Mouse (Mus musculus) lung, postnatal 36 days (tissue): ENCODE measurements around the gene Slc22a20.

Source experiments
- DNase-seq: peaks from one replicate; pipeline ENCODE4 v3.0.0; 2022; ENCODE audit warnings: mixed read lengths

Gene Slc22a20

DNA sequence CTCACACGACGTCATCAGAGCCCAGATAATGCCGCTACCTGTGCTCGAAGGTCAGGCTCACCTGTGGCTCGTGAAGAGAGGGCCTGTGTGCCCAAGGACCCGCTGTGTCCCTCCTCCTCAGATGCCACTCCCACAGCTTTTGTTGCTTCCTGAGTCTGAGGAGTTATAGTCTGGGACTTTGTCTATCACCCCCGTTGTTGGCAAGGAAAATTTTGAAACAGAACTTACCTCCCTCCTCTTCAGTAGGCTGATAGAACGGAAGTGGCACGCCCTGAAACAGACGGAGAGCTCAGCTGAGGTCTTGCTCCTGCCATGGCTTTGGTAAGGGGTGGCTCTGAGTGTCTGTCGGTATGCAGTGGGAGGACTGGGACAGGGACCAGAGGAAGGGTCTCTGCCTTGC, 35.7 kb downstream of the Slc22a20 start:
- no peak for DNase-seq

- DNase-seq = peak; percentile 53
Measured at GRCm38 (mm10) chr19:5945891-5946290, 40.1 kb downstream of the Slc22a20 start.

DNA sequence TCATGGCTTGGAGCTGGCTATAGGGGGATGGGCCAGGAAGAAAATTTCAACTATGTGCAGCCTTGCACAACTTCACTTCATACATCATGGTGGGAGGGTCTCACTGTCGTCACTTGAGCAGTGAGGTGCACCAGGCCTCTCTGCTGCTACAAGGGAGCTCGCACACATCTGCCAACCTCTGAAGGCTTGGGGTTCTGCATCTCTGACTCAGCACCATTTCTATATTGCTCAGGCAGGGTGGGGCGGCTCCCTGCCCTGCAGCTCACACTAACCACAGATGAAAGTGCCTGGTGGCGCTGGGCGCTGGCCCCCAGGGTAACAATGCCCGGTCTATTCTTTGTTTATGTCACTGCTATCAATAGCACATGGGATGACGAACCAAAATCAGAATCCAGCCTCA, 40.9 kb downstream of the Slc22a20 start:
- peak; percentile 75 for DNase-seq

GRCm38 (mm10) chr19:5944145-5944544, 41.8 kb downstream of the Slc22a20 start:
- peak; percentile 37 for DNase-seq

DNA sequence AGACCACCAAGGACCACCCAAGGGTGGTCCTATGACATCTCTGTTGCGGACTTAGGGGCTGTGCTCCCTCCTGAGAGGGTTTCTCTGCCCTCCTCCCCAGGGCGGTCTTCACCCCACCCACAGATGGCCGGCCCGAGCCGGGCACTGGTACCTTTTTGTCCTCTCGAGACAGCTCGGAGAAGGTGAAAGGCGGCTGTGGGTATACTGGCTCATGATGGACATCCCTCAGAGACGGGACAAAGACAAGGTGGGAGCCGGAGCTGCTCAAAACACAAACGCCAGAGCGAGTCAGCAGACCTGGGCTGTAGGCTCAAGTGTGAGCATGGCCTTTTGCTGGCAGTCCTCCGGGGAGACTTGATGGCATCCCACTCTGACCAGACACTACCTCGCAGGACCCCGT, 42.5 kb downstream of the Slc22a20 start:
- no peak for DNase-seq

- DNase-seq = no peak
Measured at GRCm38 (mm10) chr19:5942581-5942980, 43.4 kb downstream of the Slc22a20 start.

- no peak for DNase-seq
Measured at GRCm38 (mm10) chr19:5940656-5941055, 45.3 kb downstream of the Slc22a20 start.

DNA sequence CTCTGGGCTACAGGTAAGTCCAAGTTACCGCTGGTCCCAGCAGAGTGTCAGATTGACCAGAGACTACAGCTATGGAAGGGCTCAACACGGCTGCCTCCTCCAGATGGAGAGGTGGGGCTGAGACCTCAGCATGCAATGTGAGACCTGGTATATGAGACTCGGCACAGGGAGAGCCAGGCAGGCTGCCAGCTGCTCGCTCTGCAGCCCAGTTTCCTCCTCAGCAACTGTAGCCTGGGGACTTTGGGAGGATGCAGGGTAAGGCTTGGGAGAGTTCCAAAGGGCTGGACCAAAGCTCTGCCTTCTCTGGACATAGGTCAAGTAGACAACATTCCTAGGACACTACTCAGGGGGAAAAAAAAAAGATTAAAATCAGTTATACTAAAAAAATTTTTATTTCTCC, 45.8 kb downstream of the Slc22a20 start:
- peak; percentile 90 for DNase-seq

- no peak for DNase-seq
Measured at GRCm38 (mm10) chr19:5939715-5940114, 46.2 kb downstream of the Slc22a20 start.

DNA sequence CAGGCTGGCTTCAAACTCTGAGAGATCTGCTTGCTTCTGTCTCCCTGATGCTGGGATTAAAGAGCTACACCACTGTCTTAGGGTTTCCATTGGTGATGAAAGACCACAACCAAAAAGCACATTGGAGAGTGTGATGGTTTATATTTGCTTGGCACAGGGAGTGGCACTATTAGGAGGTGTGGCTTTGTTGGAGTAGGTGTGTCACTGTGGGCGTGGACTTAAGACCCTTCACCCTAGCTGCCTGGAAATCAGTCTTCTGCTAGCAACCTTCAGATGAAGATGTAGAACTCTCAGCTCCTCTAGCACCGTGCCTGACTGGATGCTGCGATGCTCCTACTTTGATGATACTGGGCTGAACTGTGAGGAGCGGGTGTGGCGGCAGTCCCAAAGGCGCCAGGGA, 47.4 kb downstream of the Slc22a20 start:
- no peak for DNase-seq

DNA sequence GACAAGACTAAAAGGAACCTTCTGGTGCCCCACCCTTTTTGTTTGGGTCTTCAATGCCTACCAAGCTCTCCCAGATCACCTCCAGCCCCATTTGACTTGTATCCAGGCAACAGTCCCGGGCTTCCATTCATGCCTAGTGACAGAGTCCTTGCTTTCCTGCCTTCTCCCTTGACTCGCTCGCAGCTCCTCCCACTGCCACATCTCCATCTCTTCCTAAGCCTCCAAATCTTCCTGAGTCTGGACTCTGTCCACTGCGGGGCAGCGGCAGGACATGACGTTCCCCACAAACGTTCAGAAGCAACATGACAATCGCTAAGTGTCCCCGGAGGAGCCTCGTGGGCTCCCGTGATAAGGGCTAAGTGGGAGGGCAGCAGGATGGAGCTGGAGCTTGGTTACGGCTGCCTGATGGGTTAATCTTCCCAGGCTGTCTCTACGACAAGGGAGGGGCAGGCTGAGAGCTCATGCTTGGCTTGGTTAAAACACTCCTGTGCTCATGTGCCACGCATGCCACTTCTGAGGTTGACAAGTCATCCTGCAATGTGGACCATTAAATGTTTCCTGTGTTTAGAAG, 48.0 kb downstream of the Slc22a20 start:
- DNase-seq = peak; percentile 58

DNA sequence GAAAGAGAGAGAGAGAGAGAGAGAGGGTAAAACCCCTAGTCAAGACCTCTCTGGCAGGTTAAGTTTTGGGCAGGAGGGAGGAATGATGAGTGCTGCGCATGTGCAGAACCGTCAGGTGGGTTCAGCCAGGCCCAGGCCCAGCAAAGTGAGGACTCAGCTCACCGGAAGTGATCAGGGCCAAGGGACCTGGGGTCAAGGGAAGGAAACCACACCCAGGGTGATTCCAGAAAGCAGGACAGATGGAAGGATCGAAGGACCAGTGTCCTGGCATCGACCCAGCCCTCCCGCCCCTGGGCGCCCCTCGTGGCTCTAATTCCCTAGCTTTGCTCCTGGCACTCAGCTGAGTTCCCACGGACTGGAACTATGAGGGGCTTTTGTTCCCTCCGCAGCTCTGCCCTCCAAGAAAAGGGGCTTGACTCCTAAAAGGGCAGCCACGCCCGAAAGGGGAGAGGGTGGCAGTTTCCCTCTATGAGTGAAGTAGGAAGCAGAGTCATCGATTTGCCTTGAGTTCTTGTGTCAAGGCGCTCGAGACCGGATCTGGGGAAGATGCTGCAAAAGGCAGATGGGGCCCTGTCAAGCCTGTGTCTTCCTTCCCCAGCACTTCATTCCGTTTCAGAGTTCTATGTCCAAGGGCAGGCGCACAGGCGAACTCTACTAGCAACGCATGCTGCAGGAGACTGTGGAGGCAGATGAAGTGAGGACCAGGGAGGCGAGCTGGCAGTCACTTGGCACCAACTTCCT, 48.7 kb downstream of the Slc22a20 start:
- DNase-seq = no peak

- DNase-seq = peak; percentile 59
Measured at GRCm38 (mm10) chr19:5935691-5936090, 50.3 kb downstream of the Slc22a20 start.

GRCm38 (mm10) chr19:5935266-5935665, 50.7 kb downstream of the Slc22a20 start:
- peak; percentile 79 for DNase-seq

GRCm38 (mm10) chr19:5929634-5930596, 56.0 kb downstream of the Slc22a20 start:
- DNase-seq = peak; percentile 90

DNA sequence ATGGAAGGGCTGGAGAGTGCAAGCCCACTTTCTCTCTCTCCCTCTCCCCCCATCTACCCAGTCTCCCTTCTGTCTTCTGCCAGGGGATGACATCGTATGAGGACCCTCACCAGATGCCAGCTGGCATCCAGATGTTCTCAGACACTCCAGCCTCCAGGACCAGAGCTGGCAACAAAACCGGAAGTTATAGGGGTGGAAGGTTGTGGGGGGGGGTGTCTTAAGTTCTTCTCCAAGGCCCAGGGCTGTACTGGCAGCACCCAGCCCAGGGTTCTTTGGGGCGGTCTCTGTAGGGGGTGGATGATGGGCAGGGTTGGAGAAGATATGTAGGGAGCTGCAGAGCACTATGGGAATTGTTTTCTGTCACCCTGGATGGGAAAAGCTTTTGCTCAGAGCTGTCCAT, 57.4 kb downstream of the Slc22a20 start:
- DNase-seq = no peak

DNA sequence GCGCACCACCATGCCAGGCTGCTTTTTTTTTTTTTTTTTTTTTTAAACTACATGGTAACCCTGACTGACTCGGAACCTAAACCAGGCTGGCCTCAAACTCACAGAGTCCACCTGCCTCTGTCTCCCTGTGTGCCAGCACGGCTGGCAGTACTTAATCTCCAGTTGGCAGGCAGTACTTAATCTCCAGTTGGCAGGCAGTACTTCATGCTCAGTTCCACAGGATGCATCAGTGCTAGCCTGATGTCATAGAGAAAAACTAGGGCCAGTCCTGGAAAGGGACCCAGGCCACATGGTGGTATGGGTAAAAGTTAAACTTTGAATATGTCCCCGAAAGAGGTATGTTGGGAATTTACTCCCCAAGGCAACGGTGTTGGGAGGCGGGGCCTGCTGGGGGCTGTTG, 57.8 kb downstream of the Slc22a20 start:
- no peak for DNase-seq

DNA sequence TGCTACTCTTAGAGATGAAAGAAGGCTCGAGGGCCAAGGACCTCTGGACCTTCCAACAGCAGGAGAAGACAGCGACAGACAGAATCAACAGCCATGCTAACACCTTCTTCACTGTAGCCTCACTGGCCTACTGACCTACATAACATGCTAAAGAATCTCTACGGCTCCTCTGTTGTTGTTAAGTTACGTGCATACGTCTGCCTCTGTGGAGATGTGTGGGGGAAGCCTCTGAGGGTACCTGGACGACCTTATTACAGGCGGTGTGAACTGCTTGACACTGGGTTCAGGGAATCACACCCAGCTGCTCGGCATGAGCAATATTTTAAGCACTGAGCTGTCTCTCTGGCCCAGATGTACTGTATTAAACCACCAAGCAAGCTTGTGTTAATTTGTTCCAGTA, 58.4 kb downstream of the Slc22a20 start:
- no peak for DNase-seq

DNA sequence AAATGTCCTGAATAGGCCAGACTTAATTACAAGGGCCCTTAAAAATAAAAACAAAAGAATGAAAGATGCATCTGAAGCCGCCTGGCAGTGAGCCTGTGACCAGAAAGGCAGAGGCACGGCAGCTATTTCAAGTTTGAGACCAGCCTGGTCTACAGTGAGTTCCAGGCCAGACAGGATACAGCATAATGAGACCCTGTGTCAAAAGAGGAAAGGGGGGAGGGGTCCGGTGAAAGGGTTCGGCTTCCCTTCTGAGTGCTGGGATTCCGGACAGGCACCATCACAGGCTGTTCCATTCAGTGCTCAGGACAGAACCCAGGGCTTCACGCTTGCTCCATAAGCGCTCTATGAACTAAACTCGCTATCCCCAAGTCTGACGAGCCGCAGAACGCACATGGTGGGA, 58.9 kb downstream of the Slc22a20 start:
- no peak for DNase-seq

GRCm38 (mm10) chr19:5925311-5925855, 60.6 kb downstream of the Slc22a20 start:
- no peak for DNase-seq

DNA sequence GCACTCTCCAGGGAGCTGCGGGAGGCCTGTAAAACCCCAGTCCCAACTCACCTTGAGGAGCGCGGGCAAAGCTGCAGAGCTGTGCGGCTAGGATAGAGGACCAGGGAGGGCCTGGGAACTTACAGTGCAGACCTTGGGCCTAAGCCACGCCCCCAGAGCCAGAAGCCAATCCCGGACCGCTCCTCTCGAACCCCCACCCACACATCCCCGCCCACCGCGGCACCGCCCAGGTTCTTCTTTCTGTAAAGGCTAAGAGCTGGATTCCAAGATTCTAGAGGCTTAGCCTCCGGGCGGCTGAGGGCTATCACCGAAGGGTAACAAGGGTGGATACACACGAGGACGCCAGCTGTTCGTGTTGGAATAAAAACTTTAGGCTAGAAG, 61.2 kb downstream of the Slc22a20 start, which contains the start of gene Cdc42ep2:
Gene Cdc42ep2, minus strand, starts transcription at position 104 of the 381 bp plus-strand sequence.
- peak; percentile 99 for DNase-seq

DNA sequence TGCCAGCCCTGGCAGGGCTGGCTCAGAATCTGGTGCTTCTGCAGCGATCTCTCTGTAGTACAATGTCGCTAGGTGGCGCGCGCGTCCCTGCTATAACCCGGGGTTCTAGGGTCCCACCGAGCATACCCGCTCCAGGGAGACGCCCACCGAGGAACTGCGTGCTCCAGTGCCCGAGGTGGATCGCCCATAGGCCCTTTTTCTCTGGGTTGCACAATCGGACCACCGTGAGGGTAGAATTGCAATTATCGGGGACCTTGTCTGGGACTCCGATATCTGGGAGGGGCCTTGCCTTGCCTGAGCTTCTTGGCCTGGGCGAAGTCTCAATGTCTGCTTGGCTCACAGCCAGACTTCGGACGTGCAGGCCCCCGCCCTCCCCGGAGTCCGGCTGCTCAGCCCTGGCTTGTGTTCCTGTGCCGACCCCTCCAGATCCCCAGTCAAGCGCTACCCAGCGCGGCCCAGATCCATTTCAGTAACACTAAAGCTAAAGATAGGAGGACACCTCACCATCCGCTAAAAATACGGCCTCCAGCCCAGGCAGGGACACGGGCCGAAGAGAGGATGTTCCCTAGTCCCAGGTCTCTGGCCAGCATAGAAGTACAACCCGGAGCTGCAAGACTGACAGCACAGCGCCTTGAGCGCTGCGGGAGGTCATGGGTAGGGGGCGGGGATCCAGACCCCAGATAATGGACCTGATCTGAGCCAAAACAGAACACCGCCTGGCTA, 61.8 kb downstream of the Slc22a20 start:
- DNase-seq = peak; percentile 97

GRCm38 (mm10) chr19:5922963-5923362, 63.0 kb downstream of the Slc22a20 start:
- DNase-seq = no peak
